Mouse (Mus musculus) erythroblast, embryonic 14.5 days (primary cell): Measurements from ENCODE around the gene Terb1.

Experiments
- GATA1 ChIP-seq: IDR thresholded peaks from 2 replicates; pipeline ENCODE4 v1.6.1; 2012; ENCODE audit warnings: low read length, inconsistent platforms, mixed read lengths
- TAL1 ChIP-seq: IDR thresholded peaks from 3 replicates; pipeline ENCODE4 v1.6.1; 2012; ENCODE audit warnings: low read length, inconsistent platforms, mixed read lengths

DNA sequence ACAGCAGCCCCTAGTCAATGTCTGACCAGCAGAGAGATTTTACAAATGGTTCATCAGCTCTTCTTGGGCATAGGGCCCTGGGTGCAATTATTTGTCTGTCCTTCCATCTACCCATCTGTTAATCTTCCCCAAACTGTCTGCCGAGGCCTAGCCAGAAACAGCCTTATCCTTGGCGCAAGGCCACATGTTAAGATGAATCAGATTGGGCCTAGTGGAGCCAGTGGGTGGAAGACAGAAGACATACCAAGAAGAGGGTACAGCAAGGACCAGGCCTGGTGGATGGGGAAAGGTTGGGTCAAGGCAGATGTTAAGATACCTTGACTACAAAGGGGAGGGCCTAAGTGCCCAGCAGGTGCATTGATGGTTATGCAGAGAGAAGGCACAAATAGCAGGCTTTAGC is 29.9 kb upstream of the Terb1 start:
- TF ChIP-seq GATA1 (no peak), TAL1 (no peak)
